Mouse (Mus musculus): ENCODE measurements around the gene Tiprl.

- TF ChIP-seq CTCF (IDR thresholded peaks at IDR 0.05; ENCODE audit: control insufficient read depth, insufficient read depth, insufficient replicate concordance, low read depth, low read length) (no peak), POLR2A (IDR thresholded peaks at IDR 0.05; ENCODE audit: control insufficient read depth, low read depth, low read length) (no peak)
These were observed 53.4 kb downstream of the Tiprl start for GRCm38 (mm10) chr1:165183400-165183799.
